Mouse (Mus musculus) forebrain, embryonic 10.5 days (tissue): Measurements from ENCODE around the gene Map2k5. TPM values are rescaled to one million over a fixed set of nuclear protein-coding genes. Genes with fewer than 3 reads are reported as not detected.
A peak's percentile ranks its signal among the peaks of the same experiment; 100 is the strongest.

Experiments
- DNase-seq: peaks from one replicate; pipeline ENCODE4 v3.0.0-alpha.2; 2017; ENCODE audit warnings: low spot score; ENCODE audit errors: extremely low spot score
- H3K27ac ChIP-seq: fragments of 300-500 bp; sonication (generic); 2 replicates; pipeline ENCODE4 v1.5.1; 2016; ENCODE audit warnings: mild to moderate bottlenecking
- H3K27me3 ChIP-seq: fragments of 300-500 bp; sonication (generic); 2 replicates; pipeline ENCODE4 v1.6.1; 2016; ENCODE audit warnings: mild to moderate bottlenecking; ENCODE audit not compliant: poor library complexity, severe bottlenecking
- H3K36me3 ChIP-seq: fragments of 300-500 bp; sonication (generic); replicated peaks from 2 replicates; pipeline ENCODE4 v1.6.1; 2016; ENCODE audit warnings: mild to moderate bottlenecking, moderate library complexity
- H3K4me1 ChIP-seq: fragments of 300-500 bp; sonication (generic); 2 replicates; pipeline ENCODE4 v1.6.1; 2016
- H3K4me3 ChIP-seq: fragments of 300-500 bp; sonication (generic); 2 replicates; pipeline ENCODE4 v1.5.1; 2016; ENCODE audit warnings: mild to moderate bottlenecking, moderate library complexity
- H3K9me3 ChIP-seq: fragments of 300-500 bp; sonication (generic); 2 replicates; pipeline ENCODE4 v1.6.1; 2016; ENCODE audit warnings: mild to moderate bottlenecking, moderate library complexity
- WGBS: fragments of 180-500 bp; shearing (Covaris S2); methylation state at CpG from one replicate; pipeline ENCODE4 v1.1.7; 2016; 5-methylcytosine and 5-hydroxymethylcytosine counted together
- polyA plus RNA-seq: library from polyadenylated mRNA; unstranded; fragments of >200 nt; fragmentation: Nextera tagmentation; extraction: Ambion mirVana; gene quantifications from 2 replicates; pipeline ENCODE4 v1.2.1, GENCODE M21; 2016

The Map2k5 gene
- polyA plus RNA-seq, 1 experiment from 2014 or later, result 33.8 TPM

DNA sequence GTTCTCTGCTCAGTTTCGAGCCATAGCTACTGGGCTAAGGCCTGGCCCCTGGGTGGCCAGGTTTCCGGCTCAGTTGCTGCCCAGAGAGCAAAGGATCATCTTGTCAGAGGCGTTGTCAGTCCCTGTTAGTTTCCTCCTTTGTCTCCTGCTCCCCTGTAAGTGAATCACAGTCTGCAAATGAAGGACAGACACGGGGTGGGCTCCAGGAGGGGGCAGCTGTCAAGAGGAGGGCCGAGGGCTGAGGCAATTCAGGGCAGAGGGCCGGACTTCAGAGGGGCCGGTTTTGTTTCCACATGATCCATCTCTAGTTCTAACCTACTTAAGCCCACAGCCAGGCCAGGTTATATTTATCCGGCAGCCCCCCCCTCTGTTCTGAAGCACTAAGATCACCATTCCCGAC, 212.6 kb downstream of the Map2k5 start:
- WGBS, result 20% methylated on average over 9 of the region's 9 CpGs
- Histone ChIP-seq H3K36me3 (peaks cover 21% of the 10 kb centered on the region), H3K27me3 (peaks cover 47% of the 10 kb centered on the region), H3K27ac (no peak overlapping the region), H3K9me3 (peaks cover 5% of the 10 kb centered on the region), H3K4me3 (no peak overlapping the region), H3K4me1 (peaks cover 27% of the 10 kb centered on the region)
- DNase-seq, result no peak

DNA sequence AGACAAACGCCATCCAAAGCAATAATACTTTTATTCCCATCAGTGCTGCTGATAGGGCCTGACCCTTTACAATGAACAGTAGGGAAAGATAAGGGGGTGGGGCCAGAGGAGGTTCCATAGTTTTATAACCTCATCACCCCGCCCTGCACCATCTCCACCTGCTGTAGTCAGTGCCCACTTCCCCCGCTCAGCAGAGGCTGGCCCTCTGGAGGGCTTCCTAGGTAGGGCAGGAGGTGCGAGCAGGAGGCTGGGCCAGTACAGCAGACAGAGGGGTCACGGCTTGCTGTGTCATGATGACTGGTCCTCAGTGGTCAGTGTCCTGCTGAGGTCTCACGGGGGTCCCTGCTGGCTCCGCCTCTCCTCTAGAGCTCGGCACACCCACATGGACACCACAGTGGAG, 213.9 kb downstream of the Map2k5 start:
- no peaks in the 10 kb centered on the region for H3K9me3 ChIP-seq
- H3K36me3 ChIP-seq, result peaks cover 9% of the 10 kb centered on the region
- DNase-seq, result no peak
- peaks cover 27% of the 10 kb centered on the region for H3K4me1 ChIP-seq
- H3K27ac ChIP-seq, result no peak overlapping the region
- peaks cover 55% of the 10 kb centered on the region for H3K27me3 ChIP-seq
- H3K4me3 ChIP-seq, result no peak overlapping the region
- 76% methylated on average over 8 of the region's 8 CpGs for WGBS

DNA sequence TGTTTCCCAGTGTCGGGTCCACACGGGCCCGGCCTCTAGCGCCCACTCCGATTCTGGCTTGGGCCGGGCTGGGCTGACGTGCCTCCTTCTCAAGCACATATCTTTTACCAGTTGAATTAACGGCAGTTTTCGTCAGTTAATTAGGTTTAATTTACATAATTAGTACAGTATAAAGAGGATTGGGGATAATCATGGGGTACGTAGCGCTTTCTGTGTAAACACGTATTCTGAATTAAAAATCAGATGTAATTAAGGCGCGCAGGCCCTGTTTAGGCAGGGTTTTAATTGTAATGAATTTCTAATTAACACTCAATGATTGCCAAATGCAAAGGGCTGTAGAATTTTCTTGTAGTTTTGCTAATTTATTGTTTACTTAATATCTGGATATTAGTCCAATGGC, 225.8 kb downstream of the Map2k5 start:
- H3K4me1 ChIP-seq, result peaks cover 37% of the 10 kb centered on the region
- no peak overlapping the region for H3K27ac ChIP-seq
- peaks cover 8% of the 10 kb centered on the region for H3K9me3 ChIP-seq
- 18% methylated on average over 14 of the region's 14 CpGs for WGBS
- DNase-seq, result no peak
- H3K36me3 ChIP-seq, result no peaks in the 10 kb centered on the region
- peaks cover 100% of the 10 kb centered on the region for H3K27me3 ChIP-seq
- no peak overlapping the region for H3K4me3 ChIP-seq

DNA sequence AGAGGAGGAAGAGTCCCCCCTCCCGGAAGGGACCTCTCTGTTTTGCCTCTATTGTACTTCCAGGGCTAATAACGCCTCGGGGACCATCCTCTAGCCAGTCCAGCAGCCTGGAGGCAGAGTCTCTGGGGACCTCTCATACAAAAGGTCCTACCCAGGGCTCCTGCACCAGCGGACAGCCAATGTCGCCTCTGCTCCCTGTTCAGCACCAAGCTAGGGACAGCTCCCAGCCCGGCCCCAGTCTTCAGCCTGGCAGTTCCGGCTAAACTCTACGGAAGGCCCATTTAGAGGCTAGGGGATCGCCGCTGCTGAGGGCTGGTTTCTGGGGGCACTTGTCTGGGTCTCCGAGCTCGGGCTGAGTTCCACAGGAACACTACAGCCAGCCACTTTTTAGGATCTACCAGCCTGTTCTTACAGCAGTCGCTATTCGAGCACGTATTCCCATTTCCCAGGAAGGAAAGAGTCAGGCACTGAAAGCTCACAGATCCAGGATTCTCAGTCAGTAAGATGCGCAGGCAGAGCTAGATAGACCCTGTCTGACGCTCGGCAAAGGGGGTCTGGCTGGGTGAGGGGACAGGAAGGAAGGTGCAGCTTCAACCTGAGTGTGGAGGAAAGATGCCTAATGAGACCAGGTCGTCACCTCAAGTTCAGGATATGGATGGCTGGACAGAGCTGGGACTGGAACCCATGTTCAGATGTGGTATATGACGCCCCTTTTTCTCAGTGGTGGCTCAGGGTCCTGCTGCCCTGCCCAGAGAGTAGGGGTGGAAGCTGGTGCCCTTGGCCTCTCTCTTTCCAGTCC, 226.4 kb downstream of the Map2k5 start:
- Histone ChIP-seq H3K4me3 (no peak overlapping the region), H3K27ac (no peak overlapping the region), H3K9me3 (peaks cover 8% of the 10 kb centered on the region), H3K4me1 (peaks cover 44% of the 10 kb centered on the region), H3K27me3 (peaks cover 100% of the 10 kb centered on the region), H3K36me3 (no peaks in the 10 kb centered on the region)
- under 1% methylated on average over 20 of the region's 20 CpGs for WGBS
- DNase-seq, result peak; percentile 83

DNA sequence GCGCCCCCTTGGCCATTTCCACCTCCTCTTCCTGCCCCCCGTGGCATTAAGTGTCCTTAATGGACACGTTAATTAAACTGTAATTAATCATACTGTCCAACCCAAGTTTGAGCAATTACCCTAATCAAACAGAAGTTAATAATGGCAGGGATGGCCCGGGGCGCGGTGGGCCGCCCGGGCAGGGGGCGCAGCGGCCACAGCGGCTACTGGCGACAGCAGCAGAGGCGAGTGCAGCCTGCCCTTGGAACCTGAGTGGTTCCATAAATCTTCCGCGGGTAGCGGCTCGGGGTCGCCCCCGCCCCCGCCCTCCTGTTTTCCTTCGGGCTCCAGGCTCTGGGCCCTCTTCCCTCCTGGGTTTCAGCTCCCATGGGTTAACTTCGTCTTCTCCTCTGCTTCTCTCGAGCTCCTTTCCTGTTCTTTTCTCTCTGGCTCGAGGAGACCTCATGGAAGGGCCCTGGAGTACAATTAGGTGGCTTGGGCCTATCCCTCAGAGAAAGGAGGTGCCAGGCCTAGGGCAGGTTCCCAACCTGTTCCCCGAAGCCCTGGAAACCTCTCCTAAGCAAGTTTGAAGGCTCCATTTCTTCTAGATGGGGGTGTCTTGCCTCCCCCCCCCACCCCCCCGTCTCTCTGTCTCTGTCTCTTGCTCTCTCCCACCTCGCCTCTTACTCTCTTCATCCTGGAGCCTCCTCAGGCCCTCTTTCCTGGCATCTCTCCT, 227.5 kb downstream of the Map2k5 start:
- peaks cover 100% of the 10 kb centered on the region for H3K27me3 ChIP-seq
- peaks cover 55% of the 10 kb centered on the region for H3K4me1 ChIP-seq
- H3K9me3 ChIP-seq, result peaks cover 8% of the 10 kb centered on the region
- no peak overlapping the region for H3K27ac ChIP-seq
- DNase-seq, result no peak
- H3K4me3 ChIP-seq, result no peak overlapping the region
- no peaks in the 10 kb centered on the region for H3K36me3 ChIP-seq
- WGBS, result 1% methylated on average over 27 of the region's 27 CpGs

DNA sequence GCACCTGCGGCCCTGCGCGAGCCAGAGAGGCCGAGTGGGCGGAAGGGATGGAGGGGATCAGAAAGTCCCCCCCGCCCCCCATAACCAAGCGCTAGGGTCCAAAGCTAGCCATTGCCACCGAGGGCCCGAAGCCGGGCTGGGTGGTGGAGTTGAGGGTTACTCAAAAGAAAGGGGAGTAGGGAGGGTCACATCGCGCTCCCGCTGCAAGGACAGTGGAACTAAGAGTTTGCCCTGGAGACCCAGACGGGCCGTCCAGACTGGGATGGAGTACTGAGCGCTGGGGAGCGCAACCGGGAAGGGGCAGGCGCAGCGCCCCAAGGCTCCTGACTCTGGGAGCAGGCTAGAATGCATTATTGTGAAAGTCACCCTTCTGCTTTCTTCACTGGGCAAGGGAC, 228.3 kb downstream of the Map2k5 start:
- peaks cover 63% of the 10 kb centered on the region for H3K4me1 ChIP-seq
- no peaks in the 10 kb centered on the region for H3K36me3 ChIP-seq
- H3K27me3 ChIP-seq, result peaks cover 100% of the 10 kb centered on the region
- WGBS, result under 1% methylated on average over 20 of the region's 20 CpGs
- H3K27ac ChIP-seq, result no peak overlapping the region
- DNase-seq, result no peak
- peaks cover 8% of the 10 kb centered on the region for H3K9me3 ChIP-seq
- H3K4me3 ChIP-seq, result peak overlapping the region; percentile 56

DNA sequence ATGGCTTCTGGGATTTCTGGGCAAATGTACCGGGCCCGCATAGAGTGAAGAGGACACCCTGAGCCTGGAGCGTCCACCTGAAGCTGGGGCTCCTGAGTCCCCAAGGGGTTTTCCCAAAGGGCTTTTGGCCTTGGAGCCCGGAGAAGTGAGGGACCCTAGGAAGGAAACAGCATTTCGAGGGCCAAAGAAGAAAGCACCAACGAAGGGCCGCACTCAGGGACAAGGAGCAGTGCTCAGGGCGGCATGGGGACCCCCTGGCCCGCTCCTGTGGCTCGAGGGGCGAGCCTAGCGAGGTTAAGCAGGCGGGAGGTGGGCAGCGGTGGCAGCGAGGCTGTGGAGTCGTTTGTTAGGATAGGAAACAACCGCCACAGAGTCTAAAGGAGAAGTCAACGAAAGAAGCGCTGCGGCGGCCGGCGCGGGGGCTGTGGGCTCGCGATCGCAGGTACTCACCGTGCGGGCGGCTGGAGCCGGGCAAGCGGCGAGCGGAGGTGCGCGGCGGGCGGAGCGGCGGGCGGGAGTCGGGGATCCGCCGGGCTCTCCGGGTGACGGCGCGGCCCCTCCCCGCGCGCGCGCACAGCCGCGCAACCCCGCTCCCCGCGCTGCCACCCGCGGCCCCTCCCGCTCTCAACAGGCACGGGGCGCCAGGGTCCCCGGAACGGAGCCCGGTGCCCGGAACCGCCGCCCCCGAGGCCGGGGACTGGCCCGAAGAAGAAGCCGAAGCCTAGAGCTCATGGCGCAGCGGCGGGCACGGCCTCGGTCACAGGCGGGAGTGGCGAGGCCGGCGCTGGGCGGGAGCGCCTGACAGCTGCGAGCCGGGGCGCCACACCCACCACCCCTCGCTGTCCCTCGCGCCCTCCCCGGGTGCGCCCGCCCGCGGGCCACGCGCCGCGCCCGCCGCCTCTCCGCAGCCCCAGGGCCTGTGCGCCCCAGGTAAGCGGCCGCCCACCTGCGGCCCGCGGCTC, 229.0 kb downstream of the Map2k5 start, which contains the start of gene Skor1:
TSS of gene Skor1 (minus strand) at position 552 of the 962 bp plus-strand sequence.
- Histone ChIP-seq H3K27ac (no peak within 1 kb of the TSS), H3K27me3 (peaks cover 100% of the 10 kb centered on the region), H3K4me1 (peaks cover 70% of the 10 kb centered on the region)

DNA sequence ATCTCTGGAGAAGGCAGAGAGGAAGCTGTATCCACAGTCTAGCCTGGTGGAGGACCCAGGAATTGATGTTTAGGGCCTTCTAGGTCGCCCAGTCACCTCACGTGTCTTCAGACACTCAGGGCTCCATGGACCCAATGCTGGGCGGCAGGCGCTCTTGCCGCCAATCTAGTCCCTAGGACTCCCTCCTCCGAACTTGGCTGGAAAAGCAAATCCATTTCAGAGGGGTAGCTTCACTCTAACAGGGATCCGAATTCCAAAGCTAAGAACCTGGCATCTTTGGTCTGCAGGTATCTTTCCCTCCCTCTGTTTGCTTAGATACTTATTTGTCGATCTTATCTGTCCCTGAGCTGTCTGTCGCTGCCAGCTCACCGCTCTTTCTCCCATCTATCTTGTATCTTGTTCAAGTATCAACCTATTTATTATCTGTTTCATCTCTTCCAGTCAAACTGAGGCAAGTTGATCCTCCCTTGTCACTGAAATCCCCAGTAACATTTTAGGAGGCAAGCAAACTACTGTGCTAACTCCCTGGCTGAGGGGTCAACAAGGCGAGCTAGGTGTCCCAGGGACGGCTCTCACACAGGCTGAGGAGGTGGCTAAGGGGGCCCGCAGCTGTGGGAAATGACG, 229.8 kb downstream of the Map2k5 start:
- Histone ChIP-seq H3K9me3 (no peaks in the 10 kb centered on the region), H3K27me3 (peaks cover 100% of the 10 kb centered on the region), H3K36me3 (no peaks in the 10 kb centered on the region), H3K27ac (no peak overlapping the region), H3K4me1 (peaks cover 78% of the 10 kb centered on the region), H3K4me3 (peak overlapping the region; percentile 56; the same call in 1 of the 2 replicates)
- under 1% methylated on average over 14 of the region's 14 CpGs for WGBS
- DNase-seq, result no peak

More for the DNA sequence above, 229.0 kb downstream of the Map2k5 start, which contains the start of gene Skor1:
- under 1% methylated on average over 90 of the region's 108 CpGs for WGBS
- Histone ChIP-seq H3K9me3 (peaks cover 6% of the 10 kb centered on the region), H3K4me3 (peak within 1 kb of the TSS; percentile 56), H3K36me3 (no peaks in the 10 kb centered on the region)
- DNase-seq, result no peak

DNA sequence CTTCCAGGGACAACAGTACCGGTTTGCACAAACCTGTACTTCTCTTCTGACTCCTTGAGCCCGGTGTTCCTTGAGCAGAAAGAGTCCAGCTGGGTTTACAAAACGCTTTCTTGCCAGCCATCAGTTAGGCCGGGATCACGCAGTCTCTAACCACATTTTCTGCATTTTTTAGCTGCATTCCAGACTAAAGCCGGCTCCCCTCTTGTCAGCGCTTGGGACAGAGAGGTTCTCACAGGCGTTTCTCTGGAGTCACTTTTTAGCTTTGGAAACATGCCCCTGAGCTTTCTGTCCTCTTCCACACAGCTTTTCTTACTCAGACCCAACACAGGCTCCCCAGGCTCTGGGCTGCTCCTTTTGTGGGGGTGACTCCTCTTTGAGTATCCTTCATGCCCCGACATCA, 230.4 kb downstream of the Map2k5 start:
- peaks cover 100% of the 10 kb centered on the region for H3K27me3 ChIP-seq
- no peak overlapping the region for H3K27ac ChIP-seq
- under 1% methylated on average over 9 of the region's 9 CpGs for WGBS
- no peaks in the 10 kb centered on the region for H3K9me3 ChIP-seq
- peaks cover 83% of the 10 kb centered on the region for H3K4me1 ChIP-seq
- H3K36me3 ChIP-seq, result no peaks in the 10 kb centered on the region
- no peak for DNase-seq
- peak overlapping the region; percentile 37 for H3K4me3 ChIP-seq

DNA sequence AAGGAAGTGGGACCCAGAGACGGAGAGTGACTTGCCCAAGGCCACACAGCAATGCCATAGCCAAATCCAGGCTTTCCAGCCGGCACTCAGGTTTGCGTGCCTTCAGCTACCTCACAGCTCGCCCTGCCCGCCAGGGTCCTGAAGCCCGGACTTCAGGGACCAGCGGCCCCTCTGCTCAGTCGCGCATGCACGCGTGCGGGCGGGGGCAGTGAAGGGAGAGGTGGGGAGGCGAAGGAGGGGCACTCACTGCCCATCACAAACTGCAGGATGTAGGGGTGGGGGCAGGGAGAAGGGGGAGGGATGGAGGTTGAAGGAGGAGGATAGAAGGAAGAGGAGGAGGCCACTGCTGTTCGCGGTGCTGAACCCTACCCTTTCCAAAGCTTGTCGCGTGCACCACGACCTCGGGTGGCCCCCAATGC, 230.8 kb downstream of the Map2k5 start:
- 0% methylated on average over 20 of the region's 20 CpGs for WGBS
- H3K4me1 ChIP-seq, result peaks cover 86% of the 10 kb centered on the region
- H3K27me3 ChIP-seq, result peaks cover 100% of the 10 kb centered on the region
- no peaks in the 10 kb centered on the region for H3K9me3 ChIP-seq
- H3K36me3 ChIP-seq, result no peaks in the 10 kb centered on the region
- H3K27ac ChIP-seq, result no peak overlapping the region
- no peak for DNase-seq
- peak overlapping the region; percentile 37 for H3K4me3 ChIP-seq

DNA sequence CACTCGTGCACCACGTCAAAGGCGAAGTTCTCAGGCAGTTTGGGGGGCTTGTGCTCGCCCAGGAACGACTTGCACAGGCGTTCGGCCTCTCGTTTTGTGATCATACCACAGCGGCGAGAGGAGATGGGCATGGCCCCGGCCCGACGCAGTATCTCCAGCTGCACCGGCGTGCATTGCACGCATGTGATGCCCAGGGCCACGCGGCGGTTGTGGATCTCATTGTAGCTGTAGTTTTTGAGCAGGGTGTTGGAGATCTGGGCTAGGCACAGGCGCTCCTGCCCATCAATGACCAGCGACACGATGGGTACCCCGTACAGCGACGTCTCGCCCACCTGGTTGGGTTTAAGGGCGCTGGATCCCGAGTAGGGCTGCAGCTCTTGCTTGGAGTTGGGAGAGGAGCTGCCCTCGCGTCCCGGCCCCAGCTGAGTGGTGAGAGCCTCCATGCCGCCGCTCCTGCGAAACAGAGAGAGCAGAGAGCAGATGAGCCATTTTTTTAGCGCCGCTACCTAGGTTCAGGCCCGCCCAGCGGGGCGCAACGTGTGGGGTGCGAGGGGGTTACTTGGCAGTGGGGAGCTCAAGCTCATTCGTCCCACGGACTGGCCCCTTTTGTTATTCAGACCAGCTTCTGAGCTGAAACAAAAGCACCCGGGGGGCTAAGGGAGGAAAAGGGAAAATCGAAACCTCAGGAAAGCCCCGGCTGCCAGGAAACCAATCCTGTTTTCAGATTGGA, 231.4 kb downstream of the Map2k5 start:
- H3K9me3 ChIP-seq, result no peaks in the 10 kb centered on the region
- H3K27ac ChIP-seq, result no peak overlapping the region
- no peak for DNase-seq
- H3K36me3 ChIP-seq, result no peaks in the 10 kb centered on the region
- peaks cover 84% of the 10 kb centered on the region for H3K4me1 ChIP-seq
- WGBS, result under 1% methylated on average over 46 of the region's 46 CpGs
- peak overlapping the region; percentile 37 for H3K4me3 ChIP-seq
- peaks cover 100% of the 10 kb centered on the region for H3K27me3 ChIP-seq
